Mouse (Mus musculus): ENCODE measurements at regions not wholly inside any gene's neighbourhood (a gene's known extent, or its start where the extent isn't known, plus 50 kb on each side); places are given as distances from the start of the nearest gene placed in this dataset.

- no peak for TF ChIP-seq CTCF (IDR thresholded peaks at IDR 0.05)
- no peak for TF ChIP-seq EP300 (IDR thresholded peaks at IDR 0.05)
Measured at GRCm38 (mm10) chr9:27232692-27233091, 66.3 kb upstream of the Igsf9b start.
